Mouse (Mus musculus) lung, postnatal 0 days (tissue): ENCODE measurements around the gene Lyrm9.
"Not testable (repeated sequence)": the region's sequence is repeated elsewhere in the genome, so short reads cannot be mapped to it uniquely, and the experiment has no call there.

Source experiments
- CTCF ChIP-seq: IDR thresholded peaks from 2 replicates; pipeline ENCODE4 v1.5.1; 2016; ENCODE audit warnings: antibody characterized with exemption, mild to moderate bottlenecking
- EP300 ChIP-seq: IDR thresholded peaks from 2 replicates; pipeline ENCODE4 v1.6.1; 2016; ENCODE audit warnings: antibody characterized with exemption, mild to moderate bottlenecking, control low read depth

DNA sequence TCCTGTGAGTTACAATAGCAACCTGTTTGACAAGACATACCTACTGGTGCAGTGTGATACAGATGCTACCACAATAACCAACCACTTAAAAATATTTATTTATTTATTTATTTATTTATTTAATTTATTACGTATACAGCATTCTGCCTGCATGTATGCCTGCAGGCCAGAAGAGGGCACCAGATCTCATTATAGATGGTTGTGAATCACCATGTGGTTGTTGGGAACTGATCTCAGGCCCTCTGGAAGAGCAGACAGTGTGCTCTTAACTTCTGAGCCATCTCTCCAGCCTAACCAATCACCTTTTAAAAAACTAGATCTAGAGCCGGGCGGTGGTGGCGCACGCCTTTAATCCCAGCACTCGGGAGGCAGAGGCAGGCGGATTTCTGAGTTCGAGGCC lies 42.8 kb downstream of the Lyrm9 start:
- not testable (repeated sequence) for TF ChIP-seq CTCF, EP300
